Mouse (Mus musculus): Measurements from ENCODE around the gene Adamts16. TPM values are rescaled to one million over a fixed set of nuclear protein-coding genes. Genes with fewer than 3 reads are reported as not detected.

Adamts16 gene
- polyA plus RNA-seq, 1 experiment from 2014 or later: 1.5 TPM

GRCm38 (mm10) chr13:70724635-70725034 lies 117.0 kb downstream of the Adamts16 start:
- 38% methylated on average over 3 of the region's 3 CpGs for WGBS
- no peaks in the 10 kb centered on the region for H3K4me1 ChIP-seq (replicated peaks; ENCODE audit: control insufficient read depth, insufficient read depth, low read length)
- H3K36me3 ChIP-seq (ENCODE audit: control insufficient read depth, insufficient read depth, low read length): no peaks in the 10 kb centered on the region
- no peak overlapping the region for H3K4me3 ChIP-seq (ENCODE audit: low read depth, low read length)
- DNase-seq (ENCODE audit: low spot score) (no peak), ATAC-seq (replicated peaks; ENCODE audit: low FRiP score, low TSS enrichment, low read depth) (no peak)
- no peak overlapping the region for H3K27ac ChIP-seq (ENCODE audit: low read depth)
- H3K9ac ChIP-seq (ENCODE audit: low read length): no peak overlapping the region
- H3K27me3 ChIP-seq (replicated peaks; ENCODE audit: control insufficient read depth, insufficient read depth, low read length): no peaks in the 10 kb centered on the region
- no peak overlapping the region for H3K4me2 ChIP-seq (ENCODE audit: low read length)
- H3K9me3 ChIP-seq (ENCODE audit: control insufficient read depth, low read length): no peaks in the 10 kb centered on the region

- no peaks in the 10 kb centered on the region for H3K4me1 ChIP-seq (replicated peaks; ENCODE audit: control insufficient read depth, insufficient read depth, low read length)
- WGBS: 68% methylated on average over 2 of the region's 2 CpGs
- no peaks in the 10 kb centered on the region for H3K36me3 ChIP-seq (ENCODE audit: control insufficient read depth, insufficient read depth, low read length)
- no peak overlapping the region for H3K4me2 ChIP-seq (ENCODE audit: low read length)
- H3K4me3 ChIP-seq (ENCODE audit: low read depth, low read length): no peak overlapping the region
- H3K27ac ChIP-seq (ENCODE audit: low read depth): no peak overlapping the region
- ATAC-seq (replicated peaks; ENCODE audit: low FRiP score, low TSS enrichment, low read depth) (no peak), DNase-seq (ENCODE audit: low spot score) (no peak)
- H3K9me3 ChIP-seq (ENCODE audit: control insufficient read depth, low read length): no peaks in the 10 kb centered on the region
- no peaks in the 10 kb centered on the region for H3K27me3 ChIP-seq (replicated peaks; ENCODE audit: control insufficient read depth, insufficient read depth, low read length)
- H3K9ac ChIP-seq (ENCODE audit: low read length): no peak overlapping the region
Measured at GRCm38 (mm10) chr13:70724108-70724622, 117.4 kb downstream of the Adamts16 start.

GRCm38 (mm10) chr13:70719994-70720393 lies 121.6 kb downstream of the Adamts16 start:
- Histone ChIP-seq H3K9me3 (ENCODE audit: control insufficient read depth, low read length) (no peaks in the 10 kb centered on the region), H3K36me3 (ENCODE audit: control insufficient read depth, insufficient read depth, low read length) (no peaks in the 10 kb centered on the region), H3K27ac (ENCODE audit: low read depth) (no peak overlapping the region), H3K9ac (ENCODE audit: low read length) (no peak overlapping the region), H3K27me3 (replicated peaks; ENCODE audit: control insufficient read depth, insufficient read depth, low read length) (no peaks in the 10 kb centered on the region), H3K4me2 (ENCODE audit: low read length) (no peak overlapping the region), H3K4me3 (ENCODE audit: low read depth, low read length) (no peak overlapping the region), H3K4me1 (replicated peaks; ENCODE audit: control insufficient read depth, insufficient read depth, low read length) (no peaks in the 10 kb centered on the region)
- no peak for DNase-seq (ENCODE audit: low spot score)
- 67% methylated on average over 1 of the region's 1 CpGs for WGBS
- no peak for ATAC-seq (replicated peaks; ENCODE audit: low FRiP score, low TSS enrichment, low read depth)

- H3K27me3 ChIP-seq (replicated peaks; ENCODE audit: control insufficient read depth, insufficient read depth, low read length): no peaks in the 10 kb centered on the region
- no peak overlapping the region for H3K4me3 ChIP-seq (ENCODE audit: low read depth, low read length)
- H3K4me1 ChIP-seq (replicated peaks; ENCODE audit: control insufficient read depth, insufficient read depth, low read length): no peaks in the 10 kb centered on the region
- no peak overlapping the region for H3K9ac ChIP-seq (ENCODE audit: low read length)
- H3K27ac ChIP-seq (ENCODE audit: low read depth): no peak overlapping the region
- no peaks in the 10 kb centered on the region for H3K36me3 ChIP-seq (ENCODE audit: control insufficient read depth, insufficient read depth, low read length)
- 87% methylated on average over 2 of the region's 2 CpGs for WGBS
- DNase-seq (ENCODE audit: low spot score): no peak
- H3K4me2 ChIP-seq (ENCODE audit: low read length): no peak overlapping the region
- ATAC-seq (replicated peaks; ENCODE audit: low FRiP score, low TSS enrichment, low read depth): no peak
- no peaks in the 10 kb centered on the region for H3K9me3 ChIP-seq (ENCODE audit: control insufficient read depth, low read length)
Measured at GRCm38 (mm10) chr13:70718814-70719213, 122.8 kb downstream of the Adamts16 start.

- Histone ChIP-seq H3K4me2 (ENCODE audit: low read length) (no peak overlapping the region), H3K27me3 (replicated peaks; ENCODE audit: control insufficient read depth, insufficient read depth, low read length) (no peaks in the 10 kb centered on the region)
Measured at GRCm38 (mm10) chr13:70716022-70716421, 125.6 kb downstream of the Adamts16 start.

GRCm38 (mm10) chr13:70714081-70714775 lies 127.4 kb downstream of the Adamts16 start:
- Histone ChIP-seq H3K4me1 (replicated peaks; ENCODE audit: control insufficient read depth, insufficient read depth, low read length) (no peaks in the 10 kb centered on the region), H3K9ac (ENCODE audit: low read length) (no peak overlapping the region), H3K9me3 (ENCODE audit: control insufficient read depth, low read length) (no peaks in the 10 kb centered on the region), H3K4me3 (ENCODE audit: low read depth, low read length) (no peak overlapping the region), H3K27me3 (replicated peaks; ENCODE audit: control insufficient read depth, insufficient read depth, low read length) (no peaks in the 10 kb centered on the region), H3K4me2 (ENCODE audit: low read length) (no peak overlapping the region), H3K36me3 (ENCODE audit: control insufficient read depth, insufficient read depth, low read length) (no peaks in the 10 kb centered on the region), H3K27ac (ENCODE audit: low read depth) (no peak overlapping the region)
- no peak for ATAC-seq (replicated peaks; ENCODE audit: low FRiP score, low TSS enrichment, low read depth)
- no peak for DNase-seq (ENCODE audit: low spot score)
- 84% methylated on average over 7 of the region's 7 CpGs for WGBS

More at GRCm38 (mm10) chr13:70716022-70716421, 125.6 kb downstream of the Adamts16 start:
- 67% methylated on average over 5 of the region's 5 CpGs for WGBS
- H3K9ac ChIP-seq (ENCODE audit: low read length): no peak overlapping the region
- H3K4me3 ChIP-seq (ENCODE audit: low read depth, low read length): no peak overlapping the region
- ATAC-seq (replicated peaks; ENCODE audit: low FRiP score, low TSS enrichment, low read depth) (no peak), DNase-seq (ENCODE audit: low spot score) (no peak)
- no peaks in the 10 kb centered on the region for H3K9me3 ChIP-seq (ENCODE audit: control insufficient read depth, low read length)
- no peaks in the 10 kb centered on the region for H3K36me3 ChIP-seq (ENCODE audit: control insufficient read depth, insufficient read depth, low read length)
- H3K4me1 ChIP-seq (replicated peaks; ENCODE audit: control insufficient read depth, insufficient read depth, low read length): no peaks in the 10 kb centered on the region
- no peak overlapping the region for H3K27ac ChIP-seq (ENCODE audit: low read depth)

- Histone ChIP-seq H3K4me3 (ENCODE audit: low read depth, low read length) (no peak overlapping the region), H3K36me3 (ENCODE audit: control insufficient read depth, insufficient read depth, low read length) (no peaks in the 10 kb centered on the region), H3K4me2 (ENCODE audit: low read length) (no peak overlapping the region), H3K9me3 (ENCODE audit: control insufficient read depth, low read length) (no peaks in the 10 kb centered on the region), H3K27me3 (replicated peaks; ENCODE audit: control insufficient read depth, insufficient read depth, low read length) (no peaks in the 10 kb centered on the region), H3K9ac (ENCODE audit: low read length) (no peak overlapping the region), H3K27ac (ENCODE audit: low read depth) (no peak overlapping the region), H3K4me1 (replicated peaks; ENCODE audit: control insufficient read depth, insufficient read depth, low read length) (no peaks in the 10 kb centered on the region)
- 62% methylated on average over 5 of the region's 5 CpGs for WGBS
- ATAC-seq (replicated peaks; ENCODE audit: low FRiP score, low TSS enrichment, low read depth) (no peak), DNase-seq (ENCODE audit: low spot score) (no peak)
Measured at GRCm38 (mm10) chr13:70713331-70713730, 128.3 kb downstream of the Adamts16 start.

- no peaks in the 10 kb centered on the region for H3K9me3 ChIP-seq (ENCODE audit: control insufficient read depth, low read length)
- no peak for DNase-seq (ENCODE audit: low spot score)
- WGBS: 87% methylated on average over 5 of the region's 5 CpGs
Measured at GRCm38 (mm10) chr13:70707158-70707854, 134.3 kb downstream of the Adamts16 start.

More at GRCm38 (mm10) chr13:70707158-70707854, 134.3 kb downstream of the Adamts16 start:
- no peaks in the 10 kb centered on the region for H3K27me3 ChIP-seq (replicated peaks; ENCODE audit: control insufficient read depth, insufficient read depth, low read length)
- H3K27ac ChIP-seq (ENCODE audit: low read depth): no peak overlapping the region
- H3K4me3 ChIP-seq (ENCODE audit: low read depth, low read length): no peak overlapping the region
- H3K4me2 ChIP-seq (ENCODE audit: low read length): no peak overlapping the region
- ATAC-seq (replicated peaks; ENCODE audit: low FRiP score, low TSS enrichment, low read depth): no peak
- no peak overlapping the region for H3K9ac ChIP-seq (ENCODE audit: low read length)
- H3K4me1 ChIP-seq (replicated peaks; ENCODE audit: control insufficient read depth, insufficient read depth, low read length): 0 out of 2 replicates have a peak, but pooled peaks cover 3% of the 10 kb centered on the region
- no peaks in the 10 kb centered on the region for H3K36me3 ChIP-seq (ENCODE audit: control insufficient read depth, insufficient read depth, low read length)
